Mouse (Mus musculus) liver, adult 2 months (tissue): Measurements from ENCODE around the gene Phc2.

Experiments used
- CTCF ChIP-seq: fragments of 200-500 bp; IDR thresholded peaks from 2 replicates; pipeline ENCODE4 v1.5.1; 2011; ENCODE audit warnings: low read depth, low read length, control low read depth
- POLR2A ChIP-seq: fragments of 200-500 bp; IDR thresholded peaks from 2 replicates; pipeline ENCODE4 v1.6.1; 2011; ENCODE audit warnings: low read length, control low read depth; ENCODE audit not compliant: insufficient read depth; ENCODE audit errors: extremely low read depth

DNA sequence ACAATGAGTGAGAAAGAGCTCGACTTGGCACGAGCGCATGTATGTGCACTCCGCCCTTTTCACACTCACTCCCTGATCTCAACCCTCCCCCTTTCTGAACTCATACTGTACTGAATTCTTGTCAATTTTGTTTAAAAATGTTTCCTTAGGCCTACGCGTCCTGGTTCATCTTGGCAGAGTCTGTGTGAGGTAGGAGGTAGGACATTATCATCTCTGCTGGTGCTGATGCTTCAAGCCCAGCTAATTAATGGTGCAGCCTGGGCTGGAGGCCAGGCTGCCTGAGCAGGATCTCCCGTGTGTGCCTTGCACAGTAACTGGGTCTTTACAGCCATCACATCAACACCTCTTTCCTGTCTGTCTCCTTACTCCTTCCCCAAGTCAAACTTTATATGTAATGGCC is 40.6 kb downstream of the Phc2 start:
- no peak for TF ChIP-seq POLR2A
- no peak for TF ChIP-seq CTCF
